Mouse (Mus musculus) testis, adult 10 weeks (tissue): ENCODE data around the gene Jph4. TPM values are rescaled to one million over a fixed set of nuclear protein-coding genes. Genes with fewer than 3 reads are reported as not detected.

Source experiments
- polyA plus RNA-seq: library from polyadenylated mRNA; stranded (reverse); fragments of 350-450 nt; fragmentation: Illumina TruSeq; extraction: RNeasy Lipid Tissue Mini Kit (QIAGEN cat#74804); gene quantifications from one replicate; pipeline ENCODE4 v1.2.3, GENCODE M21; 2014; ENCODE audit warnings: low read depth, low replicate concordance

Gene Jph4
- 2.7 TPM for polyA plus RNA-seq

GRCm38 (mm10) chr14:55116425-55117200 is at the start of gene Jph4:
TSS of gene Jph4 (minus strand) at chr14:55116935.

DNA sequence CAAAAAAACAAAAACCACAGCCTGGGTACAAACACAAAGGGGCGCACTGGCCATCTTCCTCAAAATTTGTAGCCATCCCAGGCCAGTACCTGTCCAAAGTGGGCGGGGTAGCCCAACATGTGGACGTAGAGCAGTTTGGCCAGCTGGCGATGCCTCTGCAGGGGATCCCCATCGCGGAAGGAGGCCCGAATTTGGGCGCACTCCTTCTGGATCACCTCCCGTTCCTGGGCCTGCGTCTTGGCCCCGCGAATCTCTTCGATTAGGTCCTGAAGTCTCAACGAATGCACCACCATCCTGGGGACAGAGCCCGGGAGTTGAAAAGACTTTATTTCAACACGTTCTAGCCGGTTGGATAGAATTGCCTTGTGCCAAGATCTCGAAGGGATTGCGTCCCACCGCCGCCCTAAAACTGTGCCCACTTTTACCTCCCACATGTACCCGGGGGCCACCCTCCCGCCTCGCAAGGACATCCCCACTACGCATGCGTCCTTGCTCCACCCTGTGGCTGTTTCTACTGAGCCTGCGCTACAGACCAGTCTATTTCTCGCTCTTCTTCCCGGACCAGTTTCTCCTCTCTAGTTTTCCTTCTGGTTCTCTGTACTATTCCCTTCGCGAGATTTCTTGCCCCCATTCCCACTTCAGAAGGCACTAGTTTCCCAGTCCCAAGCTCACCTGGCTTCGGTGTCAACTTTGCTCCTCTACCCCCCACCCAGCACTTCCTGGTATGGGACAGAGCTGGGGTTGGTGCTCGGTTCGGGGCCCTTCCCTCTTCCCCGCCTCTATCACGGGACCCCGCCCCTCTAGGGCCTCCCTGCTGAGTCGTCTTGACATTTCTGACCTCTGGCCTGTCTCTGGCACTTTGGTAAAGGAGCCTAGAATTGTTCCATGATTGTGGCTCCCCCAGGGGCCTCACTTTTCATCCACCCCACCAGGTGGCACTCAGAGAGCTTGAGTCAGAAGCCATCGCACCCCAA is 10.6 kb downstream of the Jph4 start, which contains the start of gene Ap1g2:
TSS of gene Ap1g2 (minus strand) at position 758 of the 974 bp plus-strand sequence.

DNA sequence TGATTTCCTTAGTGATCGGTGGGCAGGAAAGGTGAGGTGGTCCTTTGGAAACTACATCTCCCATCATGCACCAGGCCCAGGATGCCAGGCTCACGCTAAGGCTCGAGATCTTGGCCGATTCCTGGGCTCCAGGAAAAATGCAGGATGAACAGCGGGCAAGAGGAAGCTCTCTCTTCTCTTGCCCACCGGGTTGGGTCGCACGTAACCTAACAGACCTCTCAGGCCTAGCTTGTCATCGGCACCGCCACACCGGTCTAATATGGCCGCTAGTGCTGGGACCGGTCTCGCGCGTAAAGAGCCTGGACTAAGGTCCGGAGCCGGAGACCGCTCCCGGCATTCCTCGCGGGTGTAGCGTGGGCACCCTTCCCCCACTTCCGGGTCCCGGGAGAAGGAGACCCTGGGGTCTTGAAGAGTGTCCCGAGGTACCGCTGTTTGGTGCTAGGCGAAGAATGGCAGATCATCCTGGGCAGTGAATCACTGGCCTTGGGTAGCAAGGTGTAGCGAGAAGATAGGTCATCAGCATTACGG is 22.0 kb downstream of the Jph4 start, which contains the start of gene Thtpa:
TSS of gene Thtpa (plus strand) at position 81 of the 528 bp plus-strand sequence.

DNA sequence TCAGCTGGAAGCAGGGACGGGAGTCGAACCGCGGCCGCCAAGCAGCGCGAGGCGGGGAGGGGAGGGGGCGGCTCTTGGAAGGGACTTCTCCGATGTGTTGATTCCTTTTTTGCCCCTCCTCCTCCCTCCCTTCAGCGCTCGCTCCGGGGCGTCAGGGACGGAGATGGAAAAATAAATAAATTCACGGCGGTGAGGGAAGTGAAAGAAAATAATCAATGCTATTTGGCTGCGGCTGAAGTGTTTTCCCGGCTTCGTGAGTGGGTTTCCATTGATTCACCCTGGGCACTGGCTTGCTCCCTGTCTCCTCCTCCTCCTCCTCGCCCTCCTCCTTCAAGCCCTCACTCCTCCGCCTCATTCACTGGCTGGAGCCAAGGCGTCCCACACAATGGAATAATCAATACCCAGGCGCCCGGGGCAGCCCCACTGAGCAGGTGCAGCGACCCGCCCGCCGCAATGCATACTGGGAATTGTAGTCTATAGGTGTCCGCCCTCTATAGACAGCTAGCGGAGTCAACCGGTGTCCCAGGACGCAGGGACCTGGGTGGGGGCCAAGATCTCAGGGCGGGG is 24.6 kb downstream of the Jph4 start, which contains the start of gene Zfhx2:
TSS of gene Zfhx2 (minus strand) at position 314 of the 567 bp plus-strand sequence.

Other genes with a start within 250 kb of the Jph4 start
- 65.4 TPM for gene Homez, start 246.0 kb downstream of the Jph4 start, polyA plus RNA-seq
- gene Ppp1r3e, start 239.4 kb downstream of the Jph4 start, polyA plus RNA-seq: 3.7 TPM
- gene Bcl2l2, start 233.6 kb downstream of the Jph4 start, polyA plus RNA-seq: 9.3 TPM
- not detected for gene Gm20521, start 233.5 kb downstream of the Jph4 start, polyA plus RNA-seq
- 155 TPM for gene Pabpn1, start 224.4 kb downstream of the Jph4 start, polyA plus RNA-seq
- gene Slc22a17, start 203.8 kb downstream of the Jph4 start, polyA plus RNA-seq: 0.43 TPM
- gene Efs, start 190.8 kb downstream of the Jph4 start, polyA plus RNA-seq: not detected
- gene Il25, start 184.2 kb downstream of the Jph4 start, polyA plus RNA-seq: not detected
- not detected for gene Cmtm5, start 180.7 kb downstream of the Jph4 start, polyA plus RNA-seq
- gene Myh6, start 150.0 kb downstream of the Jph4 start, polyA plus RNA-seq: 0.03 TPM
- gene Gm17428, start 140.0 kb downstream of the Jph4 start, polyA plus RNA-seq: not detected
- not detected for gene Myh7, start 122.3 kb downstream of the Jph4 start, polyA plus RNA-seq
- 3.7 TPM for gene Ngdn, start 101.5 kb downstream of the Jph4 start, polyA plus RNA-seq
- gene Zfhx2, start 24.6 kb downstream of the Jph4 start, polyA plus RNA-seq: 0.97 TPM
- gene Thtpa, start 22.2 kb downstream of the Jph4 start, polyA plus RNA-seq: 2.9 TPM
- gene Ap1g2, start 10.3 kb downstream of the Jph4 start, polyA plus RNA-seq: 0.48 TPM
- 0.28 TPM for gene Dhrs2, start 105.1 kb upstream of the Jph4 start, polyA plus RNA-seq